Mouse (Mus musculus): Measurements from ENCODE around the gene Lsamp. TPM values are rescaled to one million over a fixed set of nuclear protein-coding genes. Genes with fewer than 3 reads are reported as not detected.
"Not testable (repeated sequence)": the region's sequence is repeated elsewhere in the genome, so short reads cannot be mapped to it uniquely, and the experiment has no call there.

Lsamp gene
- total RNA-seq, 2 experiments from 2014 or later, result 15.1 to 15.6 TPM

DNA sequence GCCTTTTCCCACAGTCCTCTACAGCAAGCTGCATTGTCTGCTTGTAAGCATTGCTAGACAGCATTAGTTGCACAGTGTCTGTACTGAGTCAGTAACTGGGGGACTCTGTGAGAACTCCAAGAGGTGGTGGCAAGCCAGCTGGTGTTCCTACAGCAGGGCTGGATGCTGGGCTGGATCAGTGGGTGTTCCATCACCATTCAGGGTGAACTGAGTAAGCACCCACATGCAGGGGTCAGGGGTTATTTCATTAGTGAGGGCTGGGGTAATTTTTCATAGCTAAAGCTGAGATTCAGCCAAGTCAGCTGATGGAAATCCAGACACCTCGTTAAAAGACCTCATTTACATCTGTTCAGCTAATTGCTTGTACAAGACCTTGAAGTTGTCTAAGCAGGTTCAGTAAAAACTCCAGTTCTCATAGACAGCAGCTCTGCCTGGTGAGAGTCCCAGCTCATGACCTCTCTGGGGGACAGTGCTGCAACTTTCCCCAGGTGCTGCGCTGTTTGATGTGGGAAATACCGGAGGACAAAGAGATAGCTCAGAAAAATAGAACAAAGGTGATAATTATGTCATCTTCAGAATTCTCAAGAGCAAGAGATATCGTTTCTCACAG, 1928.5 kb downstream of the Lsamp start:
- no peak for DNase-seq (ENCODE audit: low spot score in 2 of 2)

GRCm38 (mm10) chr16:41913346-41913745, 1929.2 kb downstream of the Lsamp start:
- no peak for DNase-seq (ENCODE audit: low spot score in 2 of 2)

GRCm38 (mm10) chr16:41916342-41916741, 1932.2 kb downstream of the Lsamp start:
- DNase-seq (ENCODE audit: low spot score in 2 of 2), result no peak

GRCm38 (mm10) chr16:41917057-41917821, 1933.1 kb downstream of the Lsamp start:
- DNase-seq (ENCODE audit: low spot score in 2 of 2), result no peak

DNA sequence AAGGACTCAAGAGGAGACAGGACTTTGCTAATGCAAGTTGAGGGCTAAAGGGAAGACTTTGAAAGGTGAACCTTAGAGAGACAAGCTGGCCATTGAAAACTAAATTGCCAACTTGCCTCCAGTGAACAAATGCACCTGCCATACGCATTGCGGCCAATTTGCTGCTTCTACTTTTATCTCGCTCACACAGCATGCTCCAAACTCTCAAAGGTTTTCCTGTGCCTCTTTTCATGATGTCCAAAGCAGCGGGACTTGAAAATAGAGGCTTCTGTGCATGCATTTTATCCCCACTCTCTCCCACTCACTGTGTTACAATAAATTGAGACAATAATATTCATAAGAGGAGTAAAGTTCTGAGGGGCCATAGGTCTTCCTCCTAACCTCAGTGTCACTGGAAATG, 1945.4 kb downstream of the Lsamp start:
- DNase-seq (ENCODE audit: low spot score in 2 of 2), result no peak

GRCm38 (mm10) chr16:41935701-41936100, 1951.5 kb downstream of the Lsamp start:
- no peak for DNase-seq (ENCODE audit: low spot score in 2 of 2)

DNA sequence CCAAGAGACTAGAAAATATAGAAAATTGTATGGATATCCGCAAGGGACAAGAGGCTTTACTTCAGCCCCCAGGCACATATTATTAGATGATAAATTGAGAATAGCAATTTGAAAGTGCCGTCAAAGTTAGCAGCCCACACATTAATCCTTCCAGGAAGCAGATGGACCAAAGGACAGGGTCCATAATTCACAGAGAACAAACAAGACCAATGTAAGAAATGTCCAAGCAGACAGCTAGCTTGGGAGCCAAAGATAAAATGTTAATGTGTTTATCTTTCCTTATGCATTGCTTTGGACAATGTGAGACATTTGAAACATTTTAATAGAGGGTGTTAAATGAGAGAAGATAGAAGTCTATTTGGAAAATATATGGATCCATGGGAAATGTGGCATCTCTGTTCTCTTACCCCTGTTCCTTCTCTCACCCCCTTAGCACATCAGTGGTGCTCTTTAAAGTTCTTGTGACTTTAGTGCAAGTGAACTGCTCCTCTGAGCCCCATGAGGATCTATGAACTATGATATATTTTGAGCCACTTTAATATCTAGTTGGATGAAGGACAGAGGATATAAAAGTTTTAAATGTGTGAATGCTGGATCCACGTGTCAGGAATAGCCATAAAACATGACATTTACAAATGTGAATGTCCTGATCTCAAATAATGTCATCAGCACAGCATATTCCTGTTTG, 1952.9 kb downstream of the Lsamp start:
- DNase-seq (ENCODE audit: low spot score in 2 of 2), result no peak

GRCm38 (mm10) chr16:41937596-41937990, 1953.4 kb downstream of the Lsamp start:
- no peak for DNase-seq (ENCODE audit: low spot score in 2 of 2)

DNA sequence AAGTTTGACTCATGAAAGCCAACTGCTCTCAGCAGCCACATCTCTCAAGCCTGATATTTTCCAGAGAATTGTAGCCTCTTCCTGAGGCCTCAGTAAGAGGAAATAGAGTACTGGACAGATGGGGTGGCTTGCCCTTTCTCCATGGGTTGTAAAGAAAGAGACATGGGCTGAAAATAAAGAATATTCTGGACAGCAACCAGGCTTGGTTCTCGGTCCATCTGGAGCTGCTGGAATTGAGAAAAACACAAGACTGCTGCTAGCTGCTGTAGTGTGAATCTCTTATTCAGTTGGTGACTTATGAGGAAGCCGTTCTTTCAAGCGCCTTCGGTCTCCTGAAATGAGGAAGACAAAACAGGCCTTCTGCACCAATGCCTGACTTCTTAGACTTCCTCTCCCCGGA, 1954.1 kb downstream of the Lsamp start:
- no peak for DNase-seq (ENCODE audit: low spot score in 2 of 2)

DNA sequence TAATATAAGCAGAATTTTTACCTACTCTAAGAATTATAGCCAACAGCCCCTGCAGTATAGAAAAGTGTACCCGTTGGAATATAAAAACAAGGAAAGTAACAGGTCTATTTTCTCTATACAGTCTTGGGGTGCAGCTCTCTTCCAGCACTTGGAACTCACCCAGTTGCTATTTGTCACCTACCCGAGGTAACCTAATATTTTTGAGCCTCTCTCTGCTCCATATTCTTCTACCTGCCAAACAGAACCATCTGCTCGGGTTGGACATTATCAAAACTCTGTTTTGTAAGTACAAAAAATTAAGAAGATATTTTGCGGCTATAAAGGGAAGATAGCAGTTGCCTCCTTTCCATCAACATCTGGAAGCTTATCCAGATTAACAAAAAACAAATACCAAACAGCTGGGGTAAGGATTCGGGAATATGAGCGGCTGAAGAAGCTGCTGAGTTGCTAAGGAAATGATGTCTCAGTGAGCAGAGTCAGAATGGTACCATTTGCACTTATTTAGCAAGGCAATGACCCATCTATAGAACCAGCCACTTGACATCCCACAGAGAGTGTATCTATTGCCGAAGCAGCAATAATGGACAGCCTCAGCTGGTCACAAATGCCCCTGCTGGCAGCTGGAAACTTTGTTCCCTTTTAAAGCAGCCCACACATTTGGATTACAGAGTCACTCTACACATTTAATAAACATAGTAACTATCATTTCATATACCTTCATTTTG, 1957.6 kb downstream of the Lsamp start:
- DNase-seq (ENCODE audit: low spot score in 2 of 2), result no peak

GRCm38 (mm10) chr16:41957811-41958210, 1973.7 kb downstream of the Lsamp start:
- no peak for DNase-seq (ENCODE audit: low spot score in 2 of 2)

DNA sequence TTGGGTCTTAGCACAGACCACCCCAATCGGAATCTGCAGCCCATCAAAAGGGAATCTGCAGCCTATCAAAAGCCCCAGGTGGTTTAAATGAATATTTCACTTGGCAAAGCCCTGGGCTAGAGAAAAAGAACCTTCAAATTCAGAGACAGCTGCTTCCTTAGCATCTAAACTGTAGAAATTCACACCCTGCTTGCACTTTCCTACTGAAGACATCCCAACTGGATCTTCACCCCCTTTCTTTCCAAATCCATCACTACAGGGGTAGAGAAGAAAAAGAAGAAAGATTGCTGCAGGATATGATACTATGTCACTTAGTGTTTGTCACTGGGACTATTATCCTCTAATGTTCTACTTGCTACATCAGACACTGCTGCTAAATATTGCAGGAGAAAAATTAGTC, 1981.5 kb downstream of the Lsamp start:
- no peak for DNase-seq (ENCODE audit: low spot score in 2 of 2)

DNA sequence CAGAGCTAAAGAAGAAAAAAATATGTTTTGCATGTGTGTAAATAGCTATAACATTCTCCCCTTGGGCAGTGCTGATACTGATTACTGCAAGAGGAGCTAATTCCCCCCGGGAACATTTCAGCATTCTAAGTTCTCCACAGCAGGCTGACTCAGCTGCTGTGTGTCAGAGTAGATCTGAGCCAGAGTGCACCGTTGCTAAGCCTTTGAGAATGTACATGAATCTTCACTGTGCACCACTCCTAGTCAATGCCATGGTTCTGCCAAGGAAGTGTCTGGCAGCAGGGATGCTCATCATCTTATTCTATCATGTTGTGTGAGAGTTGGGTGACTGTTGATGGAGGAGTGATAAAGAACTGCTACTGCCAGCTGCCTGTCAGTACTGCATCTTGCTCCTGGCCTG, 1985.1 kb downstream of the Lsamp start:
- DNase-seq (ENCODE audit: low spot score in 2 of 2), result no peak

- no peak for DNase-seq (ENCODE audit: low spot score in 2 of 2)
Observed at GRCm38 (mm10) chr16:41974866-41975719, 1990.9 kb downstream of the Lsamp start.

GRCm38 (mm10) chr16:41976897-41977296, 1992.7 kb downstream of the Lsamp start:
- no peak for DNase-seq (ENCODE audit: low spot score in 2 of 2)

- DNase-seq (ENCODE audit: low spot score in 2 of 2), result no peak
Observed at GRCm38 (mm10) chr16:41996956-41997355, 2012.8 kb downstream of the Lsamp start.

- no peak for DNase-seq (ENCODE audit: low spot score in 2 of 2)
Observed at GRCm38 (mm10) chr16:42002925-42003324, 2018.8 kb downstream of the Lsamp start.

- DNase-seq (ENCODE audit: low spot score in 2 of 2), result not testable (repeated sequence)
Observed at GRCm38 (mm10) chr16:42003506-42003905, 2019.3 kb downstream of the Lsamp start.

DNA sequence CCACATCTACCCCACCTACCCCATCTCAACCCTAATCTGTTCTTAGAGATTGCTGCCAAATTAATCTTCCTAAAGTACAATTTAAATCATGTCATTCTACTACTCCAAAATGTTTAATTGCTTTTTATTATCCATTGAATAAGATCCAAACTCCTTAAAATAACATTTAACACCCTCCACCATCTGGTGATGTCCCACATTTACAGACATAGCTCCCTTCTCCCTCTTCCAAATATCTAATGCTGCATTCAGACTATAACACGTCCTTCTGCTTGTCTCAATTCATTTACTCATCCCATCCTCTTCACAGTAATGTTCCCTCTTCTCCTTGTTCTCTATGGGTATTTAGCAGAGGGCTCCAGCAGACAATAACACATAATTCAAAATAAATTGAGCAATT, 2020.0 kb downstream of the Lsamp start:
- no peak for DNase-seq (ENCODE audit: low spot score in 2 of 2)

- DNase-seq (ENCODE audit: low spot score in 2 of 2), result no peak
Observed at GRCm38 (mm10) chr16:42014937-42015336, 2030.8 kb downstream of the Lsamp start.

DNA sequence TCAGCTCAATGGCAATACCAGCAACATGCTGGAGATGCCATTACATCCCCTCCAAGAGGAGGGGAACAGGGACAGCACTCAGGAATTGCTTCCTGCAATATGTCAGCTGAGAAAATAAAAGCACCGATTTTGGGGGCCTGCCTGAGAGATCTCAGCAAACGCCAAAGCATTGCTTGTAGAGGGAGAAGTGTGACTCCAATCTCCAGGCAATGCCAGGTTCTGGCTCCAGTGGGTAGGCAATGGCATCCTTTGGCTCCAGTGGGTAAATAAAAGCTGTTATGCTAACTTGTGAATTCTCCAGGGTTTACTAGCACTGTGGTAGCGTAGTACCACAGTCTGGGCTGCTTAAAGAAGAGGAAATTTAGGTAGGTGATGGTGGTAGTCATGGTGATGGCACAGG, 2031.3 kb downstream of the Lsamp start:
- DNase-seq (ENCODE audit: low spot score in 2 of 2), result no peak

Data from adrenal gland, postnatal 4 days (tissue).